Mouse (Mus musculus) forebrain, embryonic 12.5 days (tissue): Measurements from ENCODE around the gene Alpl. TPM values are rescaled to one million over a fixed set of nuclear protein-coding genes. Genes with fewer than 3 reads are reported as not detected.

Source experiments
- ATAC-seq: fragments of 200-750 bp; cut with Nextera tagmentation; 2 replicates; pipeline ENCODE4 v1.8.0; 2017; ENCODE audit warnings: moderate TSS enrichment; ENCODE audit not compliant: low FRiP score
- H3K27ac ChIP-seq: fragments of 300-500 bp; sonication (generic); 2 replicates; pipeline ENCODE4 v1.5.1; 2016; ENCODE audit warnings: mild to moderate bottlenecking
- H3K27me3 ChIP-seq: fragments of 300-500 bp; sonication (generic); 2 replicates; pipeline ENCODE4 v1.6.1; 2016; ENCODE audit warnings: mild to moderate bottlenecking
- H3K36me3 ChIP-seq: fragments of 300-500 bp; sonication (generic); replicated peaks from 2 replicates; pipeline ENCODE4 v1.6.1; 2016; ENCODE audit warnings: mild to moderate bottlenecking
- H3K4me1 ChIP-seq: fragments of 300-500 bp; sonication (generic); 2 replicates; pipeline ENCODE4 v1.6.1; 2016
- H3K4me2 ChIP-seq: fragments of 300-500 bp; sonication (generic); 2 replicates; pipeline ENCODE4 v1.6.1; 2016; ENCODE audit warnings: mild to moderate bottlenecking, moderate library complexity
- H3K4me3 ChIP-seq: fragments of 300-500 bp; sonication (generic); replicated peaks from 2 replicates; pipeline ENCODE4 v1.5.1; 2016; ENCODE audit warnings: mild to moderate bottlenecking
- H3K9ac ChIP-seq: fragments of 300-500 bp; sonication (generic); 2 replicates; pipeline ENCODE4 v1.6.1; 2016; ENCODE audit warnings: mild to moderate bottlenecking
- H3K9me3 ChIP-seq: fragments of 300-500 bp; sonication (generic); 2 replicates; pipeline ENCODE4 v1.6.1; 2016
- WGBS: fragments of 180-500 bp; shearing (Covaris S2); methylation state at CpG from one replicate; pipeline ENCODE4 v1.1.7; 2016; 5-methylcytosine and 5-hydroxymethylcytosine counted together
- polyA plus RNA-seq: library from polyadenylated mRNA; unstranded; fragments of >200 nt; fragmentation: Nextera tagmentation; extraction: Ambion mirVana; gene quantifications from 2 replicates; pipeline ENCODE4 v1.2.1, GENCODE M21; 2016

Alpl gene
- polyA plus RNA-seq, 1 experiment from 2014 or later: 13.1 TPM

GRCm38 (mm10) chr4:137765554-137765971, 30.6 kb downstream of the Alpl start:
- H3K9me3 ChIP-seq: no peaks in the 10 kb centered on the region
- H3K4me2 ChIP-seq: no peak overlapping the region
- no peak overlapping the region for H3K4me3 ChIP-seq
- H3K9ac ChIP-seq: peak overlapping the region; percentile 53
- H3K27ac ChIP-seq: peak overlapping the region; percentile 94
- 9% methylated on average over 7 of the region's 7 CpGs for WGBS
- no peaks in the 10 kb centered on the region for H3K36me3 ChIP-seq
- no peaks in the 10 kb centered on the region for H3K27me3 ChIP-seq
- ATAC-seq: peak; percentile 96
- peaks cover 32% of the 10 kb centered on the region for H3K4me1 ChIP-seq

GRCm38 (mm10) chr4:137764621-137765020, 31.6 kb downstream of the Alpl start:
- Histone ChIP-seq H3K4me2 (no peak overlapping the region), H3K9ac (no peak overlapping the region), H3K27ac (peak overlapping the region; percentile 94; the same call in 1 of the 2 replicates), H3K27me3 (no peaks in the 10 kb centered on the region), H3K4me1 (peaks cover 32% of the 10 kb centered on the region), H3K9me3 (no peaks in the 10 kb centered on the region), H3K36me3 (no peaks in the 10 kb centered on the region), H3K4me3 (no peak overlapping the region)
- WGBS: 62% methylated on average over 3 of the region's 3 CpGs
- no peak for ATAC-seq

- Histone ChIP-seq H3K4me2 (no peak overlapping the region), H3K4me3 (no peak overlapping the region), H3K36me3 (no peaks in the 10 kb centered on the region), H3K27me3 (no peaks in the 10 kb centered on the region), H3K9me3 (no peaks in the 10 kb centered on the region), H3K4me1 (peaks cover 32% of the 10 kb centered on the region), H3K9ac (no peak overlapping the region), H3K27ac (peak overlapping the region; percentile 94; the same call in 1 of the 2 replicates)
- 67% methylated on average over 8 of the region's 8 CpGs for WGBS
- no peak for ATAC-seq
Measured at GRCm38 (mm10) chr4:137763920-137764495, 32.2 kb downstream of the Alpl start.

GRCm38 (mm10) chr4:137762886-137763285, 33.3 kb downstream of the Alpl start:
- Histone ChIP-seq H3K9me3 (no peaks in the 10 kb centered on the region), H3K4me2 (no peak overlapping the region), H3K4me1 (peaks cover 37% of the 10 kb centered on the region), H3K4me3 (no peak overlapping the region), H3K9ac (no peak overlapping the region), H3K27me3 (no peaks in the 10 kb centered on the region), H3K27ac (no peak overlapping the region), H3K36me3 (no peaks in the 10 kb centered on the region)
- no peak for ATAC-seq
- 75% methylated on average over 9 of the region's 9 CpGs for WGBS

- ATAC-seq: no peak
- Histone ChIP-seq H3K4me1 (peaks cover 16% of the 10 kb centered on the region; the same call in 1 of the 2 replicates), H3K4me2 (no peak overlapping the region), H3K27ac (no peak overlapping the region), H3K9ac (no peak overlapping the region), H3K9me3 (no peaks in the 10 kb centered on the region), H3K4me3 (no peak overlapping the region), H3K36me3 (no peaks in the 10 kb centered on the region), H3K27me3 (no peaks in the 10 kb centered on the region)
- 87% methylated on average over 2 of the region's 2 CpGs for WGBS
Measured at GRCm38 (mm10) chr4:137754446-137754845, 41.7 kb downstream of the Alpl start.

GRCm38 (mm10) chr4:137753199-137753598, 43.0 kb downstream of the Alpl start:
- 88% methylated on average over 7 of the region's 7 CpGs for WGBS
- peaks cover 14% of the 10 kb centered on the region; the same call in 1 of the 2 replicates for H3K4me1 ChIP-seq
- H3K27me3 ChIP-seq: no peaks in the 10 kb centered on the region
- no peak overlapping the region for H3K9ac ChIP-seq
- no peaks in the 10 kb centered on the region for H3K9me3 ChIP-seq
- H3K27ac ChIP-seq: no peak overlapping the region
- H3K4me2 ChIP-seq: no peak overlapping the region
- H3K4me3 ChIP-seq: no peak overlapping the region
- ATAC-seq: no peak
- H3K36me3 ChIP-seq: no peaks in the 10 kb centered on the region

GRCm38 (mm10) chr4:137752471-137752870, 43.7 kb downstream of the Alpl start:
- WGBS: 83% methylated on average over 15 of the region's 15 CpGs

GRCm38 (mm10) chr4:137751717-137752116, 44.5 kb downstream of the Alpl start:
- WGBS: 86% methylated on average over 9 of the region's 9 CpGs
- Histone ChIP-seq H3K27ac (no peak overlapping the region; the same call in 1 of the 2 replicates), H3K36me3 (no peaks in the 10 kb centered on the region), H3K4me3 (no peak overlapping the region), H3K4me1 (peaks cover 14% of the 10 kb centered on the region; the same call in 1 of the 2 replicates), H3K27me3 (no peaks in the 10 kb centered on the region), H3K4me2 (no peak overlapping the region), H3K9me3 (no peaks in the 10 kb centered on the region), H3K9ac (no peak overlapping the region)
- no peak for ATAC-seq

More at GRCm38 (mm10) chr4:137752471-137752870, 43.7 kb downstream of the Alpl start:
- Histone ChIP-seq H3K27ac (no peak overlapping the region), H3K4me1 (peaks cover 14% of the 10 kb centered on the region; the same call in 1 of the 2 replicates), H3K4me2 (no peak overlapping the region), H3K4me3 (no peak overlapping the region), H3K9ac (no peak overlapping the region), H3K27me3 (no peaks in the 10 kb centered on the region), H3K9me3 (no peaks in the 10 kb centered on the region), H3K36me3 (no peaks in the 10 kb centered on the region)
- no peak for ATAC-seq

- Histone ChIP-seq H3K4me2 (no peak overlapping the region), H3K27me3 (no peaks in the 10 kb centered on the region), H3K27ac (no peak overlapping the region), H3K9me3 (no peaks in the 10 kb centered on the region), H3K4me3 (no peak overlapping the region), H3K9ac (no peak overlapping the region), H3K36me3 (no peaks in the 10 kb centered on the region), H3K4me1 (peaks cover 14% of the 10 kb centered on the region; the same call in 1 of the 2 replicates)
- ATAC-seq: no peak
- WGBS: 80% methylated on average over 8 of the region's 8 CpGs
Measured at GRCm38 (mm10) chr4:137751310-137751709, 44.9 kb downstream of the Alpl start.

- H3K4me1 ChIP-seq: peaks cover 14% of the 10 kb centered on the region; the same call in 1 of the 2 replicates
- H3K4me3 ChIP-seq: no peak overlapping the region
- H3K4me2 ChIP-seq: no peak overlapping the region
- no peaks in the 10 kb centered on the region for H3K9me3 ChIP-seq
- H3K36me3 ChIP-seq: no peaks in the 10 kb centered on the region
- H3K27ac ChIP-seq: no peak overlapping the region
- no peaks in the 10 kb centered on the region for H3K27me3 ChIP-seq
- WGBS: 83% methylated on average over 9 of the region's 9 CpGs
- ATAC-seq: no peak
- no peak overlapping the region for H3K9ac ChIP-seq
Measured at GRCm38 (mm10) chr4:137750121-137750520, 46.1 kb downstream of the Alpl start.

GRCm38 (mm10) chr4:137749680-137750079, 46.5 kb downstream of the Alpl start:
- WGBS: 87% methylated on average over 9 of the region's 9 CpGs

GRCm38 (mm10) chr4:137748726-137749125, 47.5 kb downstream of the Alpl start:
- H3K4me1 ChIP-seq: peaks cover 18% of the 10 kb centered on the region
- no peak overlapping the region for H3K4me2 ChIP-seq
- H3K4me3 ChIP-seq: no peak overlapping the region
- H3K27ac ChIP-seq: no peak overlapping the region
- no peak overlapping the region for H3K9ac ChIP-seq
- H3K9me3 ChIP-seq: no peaks in the 10 kb centered on the region
- ATAC-seq: no peak
- no peaks in the 10 kb centered on the region for H3K36me3 ChIP-seq
- H3K27me3 ChIP-seq: no peaks in the 10 kb centered on the region
- 73% methylated on average over 4 of the region's 4 CpGs for WGBS

More at GRCm38 (mm10) chr4:137749680-137750079, 46.5 kb downstream of the Alpl start:
- no peaks in the 10 kb centered on the region for H3K27me3 ChIP-seq
- H3K4me2 ChIP-seq: no peak overlapping the region
- H3K27ac ChIP-seq: no peak overlapping the region
- peaks cover 15% of the 10 kb centered on the region for H3K4me1 ChIP-seq
- ATAC-seq: no peak
- H3K9me3 ChIP-seq: no peaks in the 10 kb centered on the region
- H3K4me3 ChIP-seq: no peak overlapping the region
- H3K36me3 ChIP-seq: no peaks in the 10 kb centered on the region
- no peak overlapping the region for H3K9ac ChIP-seq

GRCm38 (mm10) chr4:137747590-137747989, 48.6 kb downstream of the Alpl start:
- Histone ChIP-seq H3K4me2 (no peak overlapping the region), H3K4me1 (peaks cover 16% of the 10 kb centered on the region), H3K36me3 (no peaks in the 10 kb centered on the region), H3K4me3 (no peak overlapping the region), H3K9me3 (no peaks in the 10 kb centered on the region), H3K27ac (no peak overlapping the region), H3K9ac (no peak overlapping the region), H3K27me3 (no peaks in the 10 kb centered on the region)
- ATAC-seq: no peak
- 94% methylated on average over 5 of the region's 5 CpGs for WGBS
